Mouse (Mus musculus): ENCODE data around the gene Gfer.
"Not testable (repeated sequence)": the region's sequence is repeated elsewhere in the genome, so short reads cannot be mapped to it uniquely, and the experiment has no call there.

Gfer gene

DNA sequence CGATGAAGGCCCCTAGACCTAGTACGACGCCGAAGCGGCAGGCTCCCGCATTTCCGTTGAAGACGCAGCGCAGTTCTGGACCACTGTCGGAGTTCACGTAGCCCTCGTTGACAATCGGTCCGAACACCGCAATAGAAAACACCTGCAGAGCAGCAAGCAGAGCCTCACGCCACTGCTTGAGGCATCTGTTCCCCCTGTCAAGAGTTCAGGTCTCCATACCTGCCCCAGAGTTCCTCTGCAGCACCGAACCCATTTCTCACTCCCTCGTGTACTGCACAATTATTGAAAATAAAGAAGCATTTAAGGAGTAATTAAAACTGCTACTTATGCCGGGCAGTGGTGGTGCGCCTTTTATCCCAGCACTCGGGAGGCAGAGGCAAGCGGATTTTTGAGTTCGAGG lies 8.4 kb downstream of the Gfer start:
- no peak for DNase-seq (ENCODE audit: low spot score in 2 of 2)

DNA sequence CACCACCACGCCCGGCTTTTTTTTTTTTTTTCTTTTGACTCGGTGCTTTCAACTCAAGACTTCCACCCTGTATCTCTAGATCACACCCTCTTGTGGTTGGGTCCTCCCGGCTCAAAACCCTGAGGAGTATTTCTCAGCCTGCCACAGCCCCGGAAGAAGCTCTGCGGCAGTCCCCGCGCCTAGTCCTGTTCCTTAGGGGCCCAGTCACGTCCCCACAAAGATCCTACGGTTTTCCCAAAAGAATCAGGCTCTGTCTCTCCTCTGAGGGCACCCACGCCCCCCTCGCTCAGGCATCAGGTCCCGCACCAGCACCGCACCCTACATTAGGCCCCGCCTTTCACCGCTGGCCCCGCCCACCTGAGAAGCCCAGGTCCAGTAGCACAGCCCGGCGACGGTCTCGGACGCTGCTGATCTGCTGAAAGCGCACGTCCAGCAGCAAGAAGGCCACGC lies 8.8 kb downstream of the Gfer start:
- DNase-seq (ENCODE audit: low spot score in 2 of 2): no peak

DNA sequence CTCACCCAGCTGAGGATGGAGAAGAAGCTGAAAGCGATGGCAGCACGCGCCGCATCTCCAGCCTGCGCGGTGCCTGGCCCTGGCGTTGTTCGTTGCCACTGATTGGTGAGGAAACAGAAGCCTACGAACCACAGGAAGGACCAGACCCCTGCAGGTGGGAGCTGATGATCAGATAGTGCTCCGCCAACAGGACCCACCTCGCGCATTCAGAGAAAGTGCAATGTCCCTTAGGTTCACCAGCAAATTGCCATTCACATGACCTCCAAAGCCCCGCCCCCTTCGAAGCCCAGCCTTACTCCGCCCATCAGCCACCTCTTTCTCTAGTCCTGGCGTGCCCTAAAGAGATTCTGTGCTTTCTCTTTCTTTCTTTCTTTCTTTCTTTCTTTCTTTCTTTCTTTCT lies 9.4 kb downstream of the Gfer start:
- DNase-seq (ENCODE audit: low spot score in 2 of 2): no peak

DNA sequence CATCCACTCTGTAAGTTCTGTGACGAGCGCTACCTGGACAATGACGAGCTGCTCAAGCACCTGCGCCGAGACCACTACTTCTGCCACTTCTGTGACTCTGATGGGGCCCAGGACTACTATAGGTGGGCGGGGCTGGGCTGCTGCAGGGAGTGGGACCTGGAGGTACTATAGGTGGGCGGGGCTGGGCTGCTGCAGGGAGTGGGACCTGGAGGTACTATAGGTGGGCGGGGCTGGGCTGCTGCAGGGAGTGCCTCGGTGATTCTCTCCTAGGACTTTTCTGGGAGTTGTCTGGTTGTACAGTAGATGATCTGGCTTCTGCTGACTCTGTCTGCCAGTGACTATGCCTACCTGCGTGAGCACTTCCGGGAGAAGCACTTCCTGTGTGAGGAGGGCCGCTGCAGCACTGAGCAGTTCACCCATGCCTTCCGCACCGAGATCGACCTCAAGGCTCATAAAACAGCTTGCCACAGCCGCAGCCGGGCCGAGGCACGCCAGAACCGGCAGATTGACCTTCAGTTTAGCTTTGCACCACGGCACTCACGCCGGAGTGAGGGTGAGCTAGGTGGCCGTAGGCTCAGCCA lies 18.4 kb downstream of the Gfer start:
- no peak for DNase-seq (ENCODE audit: low spot score in 2 of 2)

DNA sequence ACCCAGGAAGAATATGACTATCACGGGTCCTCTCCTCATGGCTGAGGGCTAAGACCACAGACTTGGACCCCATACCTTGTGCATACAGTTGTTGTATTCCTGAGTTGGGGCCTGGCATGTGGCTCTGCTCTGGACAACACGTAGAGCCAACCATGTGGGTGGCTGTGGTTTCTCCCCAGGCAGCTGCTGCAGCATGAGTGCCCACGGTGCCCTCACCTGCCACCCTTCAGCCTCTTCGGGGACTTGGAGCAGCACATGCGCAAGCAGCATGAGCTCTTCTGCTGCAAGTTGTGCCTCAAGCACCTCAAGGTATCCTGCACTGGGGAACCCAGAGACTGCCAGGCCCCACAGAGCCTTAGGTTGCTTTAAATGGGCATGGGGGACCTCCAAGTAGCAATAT lies 19.1 kb downstream of the Gfer start:
- no peak for DNase-seq (ENCODE audit: low spot score in 2 of 2)

DNA sequence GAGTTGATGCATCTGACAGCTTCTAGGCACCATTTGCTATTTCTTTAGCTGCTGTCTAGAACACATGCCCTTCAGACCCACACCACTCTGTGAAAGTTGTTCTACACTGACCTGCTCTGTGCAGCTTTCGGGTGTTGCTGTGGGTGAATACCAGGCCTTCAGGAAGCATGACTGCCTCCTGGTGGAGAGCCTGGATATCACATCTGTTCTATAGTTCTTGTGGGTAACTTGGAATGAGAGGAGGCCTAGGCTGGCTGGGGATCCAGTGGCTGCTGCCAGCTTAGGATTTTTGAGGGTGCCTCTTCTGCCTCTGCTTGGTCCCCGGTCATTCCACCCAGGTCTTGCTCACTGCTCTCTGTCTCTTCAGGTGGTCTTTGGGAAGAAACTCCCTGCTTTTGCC lies 19.8 kb downstream of the Gfer start:
- DNase-seq (ENCODE audit: low spot score in 2 of 2): peak in 1 of 2 experiments; percentile 61

DNA sequence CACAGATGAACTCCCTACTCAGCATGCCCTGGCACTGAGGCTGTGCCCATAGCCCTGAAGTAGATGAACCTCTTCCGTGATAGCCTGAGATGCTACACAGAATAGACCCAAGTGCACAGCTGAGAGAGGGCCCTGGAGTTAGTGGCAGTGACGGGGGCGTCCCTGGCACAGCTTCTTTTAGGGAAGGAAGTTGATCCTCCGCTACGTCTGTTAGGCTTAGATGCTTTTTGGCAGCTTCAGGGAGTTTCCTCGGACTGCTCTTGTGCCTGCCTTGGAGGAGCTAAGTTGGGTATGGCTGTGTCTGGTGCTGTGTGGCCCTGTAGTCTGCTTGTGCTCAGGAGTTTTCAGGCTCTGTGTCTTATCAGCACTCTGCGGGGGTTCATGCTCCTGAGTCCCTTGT lies 21.7 kb downstream of the Gfer start:
- DNase-seq (ENCODE audit: low spot score in 2 of 2): no peak

DNA sequence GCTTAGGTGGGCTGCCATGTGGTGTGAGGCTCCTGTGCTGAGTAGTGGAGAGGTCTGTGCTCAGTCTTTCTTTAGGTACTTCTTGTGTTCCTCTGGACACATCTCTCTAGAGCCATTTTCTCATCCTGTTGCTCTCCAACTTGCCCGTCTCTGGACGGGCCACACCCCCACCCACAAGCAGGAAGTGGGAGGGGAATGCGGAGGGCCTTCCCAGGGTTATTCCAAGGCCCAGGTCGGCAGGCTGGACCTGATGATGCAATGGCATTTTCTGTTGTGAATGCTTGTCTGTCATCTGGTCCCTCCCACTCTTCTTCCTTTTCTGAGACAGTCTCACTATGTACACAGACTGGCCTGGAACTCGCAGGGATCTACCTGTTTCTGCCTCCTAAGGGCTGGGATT lies 23.8 kb downstream of the Gfer start:
- DNase-seq (ENCODE audit: low spot score in 2 of 2): no peak

DNA sequence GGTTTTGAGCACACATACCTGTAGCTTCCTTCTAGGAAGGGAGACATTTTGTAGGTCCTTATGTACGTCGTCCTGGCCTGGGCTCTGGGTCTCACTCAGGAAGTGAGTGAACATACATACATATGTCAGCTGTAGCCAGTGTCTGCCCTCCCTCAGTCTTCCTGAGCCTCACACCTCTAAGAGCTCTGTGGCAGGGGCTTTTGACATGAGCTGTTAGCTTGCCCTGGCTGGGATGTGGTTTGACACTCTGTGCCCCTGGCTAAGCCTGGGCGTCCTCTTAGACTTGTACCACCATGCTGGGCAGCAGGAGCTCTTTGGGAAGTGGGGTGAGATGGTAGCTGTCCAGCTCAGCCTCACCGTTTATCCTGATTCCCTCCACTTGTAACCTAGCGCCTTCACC lies 24.6 kb downstream of the Gfer start:
- no peak for DNase-seq (ENCODE audit: low spot score in 2 of 2)

DNA sequence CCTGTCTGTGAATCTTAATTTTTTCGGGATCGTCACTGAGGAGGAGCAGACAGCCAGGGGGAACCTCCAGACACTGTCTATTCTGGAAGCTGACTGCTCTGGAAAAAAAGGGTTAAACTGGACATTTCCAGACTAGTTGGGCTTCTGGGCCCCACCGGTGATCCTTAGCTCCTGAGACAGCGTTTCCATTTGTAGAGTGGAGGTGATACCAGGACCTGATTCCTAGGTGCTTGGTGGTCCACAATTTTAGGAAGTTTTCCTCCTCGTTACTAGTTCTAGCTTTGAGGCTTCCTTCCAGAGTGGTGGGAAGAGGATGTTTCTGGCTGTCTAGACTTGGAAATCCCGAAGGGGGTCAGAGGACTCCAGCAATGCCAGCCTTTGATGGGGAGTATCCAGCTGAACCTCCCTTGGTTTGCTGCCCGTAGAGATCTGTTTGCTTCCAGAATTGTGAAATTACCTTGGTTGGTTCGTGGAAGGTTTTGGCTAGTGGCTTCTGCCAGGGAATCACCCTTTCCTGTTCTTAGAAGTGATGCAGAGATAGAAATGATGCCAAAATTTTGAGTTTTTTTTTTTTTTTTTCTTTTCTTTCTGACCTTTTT lies 25.6 kb downstream of the Gfer start:
- DNase-seq (ENCODE audit: low spot score in 2 of 2): no peak

DNA sequence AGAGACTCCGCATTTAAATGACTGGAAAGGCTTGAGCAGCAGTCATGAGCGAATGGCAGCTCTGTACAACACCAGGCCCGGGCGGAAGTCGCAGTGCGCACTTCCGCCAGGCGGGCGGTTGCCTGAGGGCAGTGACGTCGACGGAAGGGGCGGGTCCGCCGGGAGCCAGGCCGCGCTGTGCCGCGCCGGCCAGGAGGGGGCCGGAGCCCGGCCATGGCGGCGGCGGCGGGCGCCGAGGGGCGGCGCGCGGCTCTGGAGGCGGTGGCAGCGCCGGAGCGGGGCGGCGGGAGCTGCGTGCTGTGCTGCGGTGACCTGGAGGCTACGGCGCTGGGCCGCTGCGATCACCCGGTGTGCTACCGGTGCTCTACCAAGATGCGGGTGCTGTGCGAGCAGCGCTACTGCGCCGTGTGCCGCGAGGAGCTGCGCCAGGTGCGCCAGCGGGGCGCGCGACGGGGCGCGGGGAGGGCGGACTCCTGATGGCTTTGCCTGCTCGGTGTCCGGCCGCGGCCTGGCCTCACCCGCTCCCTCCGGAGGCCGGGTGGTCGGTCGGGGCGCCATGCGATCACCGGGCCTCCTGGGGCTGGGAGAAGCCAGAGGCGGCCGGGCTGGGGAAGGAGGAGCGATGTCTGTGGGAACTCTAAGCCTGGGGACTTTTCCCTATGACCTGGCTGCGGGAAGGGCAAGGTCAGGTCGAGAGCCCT lies 26.3 kb downstream of the Gfer start, which contains the start of gene Zfp598:
Zfp598 (plus strand) TSS at position 143 of the 701 bp plus-strand sequence.
- peak; percentile 88 to 94 for DNase-seq (ENCODE audit: low spot score in 2 of 2)

DNA sequence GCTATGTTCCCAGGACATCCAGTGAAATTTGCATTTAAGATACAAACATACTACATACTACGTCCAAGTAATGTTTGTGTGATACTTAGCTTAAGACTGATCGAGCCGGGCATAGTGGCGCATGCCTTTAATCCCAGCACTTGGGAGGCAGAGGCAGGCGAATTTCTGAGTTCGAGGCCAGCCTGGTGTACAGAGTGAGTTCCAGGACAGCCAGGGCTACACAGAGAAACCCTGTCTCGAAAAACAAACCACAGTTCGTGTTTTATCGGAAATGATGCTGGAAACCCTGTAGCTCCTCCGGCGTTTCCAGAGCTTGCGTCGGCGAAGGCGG lies 26.8 kb downstream of the Gfer start:
- not testable (repeated sequence) for DNase-seq (ENCODE audit: low spot score in 2 of 2)

DNA sequence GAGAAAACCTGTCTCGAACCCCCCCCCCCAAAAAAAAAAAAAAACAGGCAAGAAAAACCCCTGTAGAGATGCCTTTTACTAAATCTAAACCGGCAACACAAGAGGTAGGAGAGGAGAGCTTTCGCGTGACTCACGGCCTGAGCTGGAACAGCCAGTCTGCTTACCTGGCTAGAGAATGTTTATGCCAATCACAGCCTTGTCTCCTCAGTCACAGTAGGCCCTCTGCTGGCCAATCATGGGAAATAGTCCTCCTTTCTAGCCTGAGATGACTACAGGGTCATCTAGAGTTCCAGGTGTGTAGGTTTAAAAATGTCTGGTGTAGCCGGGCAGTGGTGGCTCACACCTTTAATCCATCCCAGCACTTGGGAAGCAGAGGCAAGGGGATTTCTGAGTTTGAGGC lies 28.5 kb downstream of the Gfer start:
- DNase-seq (ENCODE audit: low spot score in 2 of 2): no peak

DNA sequence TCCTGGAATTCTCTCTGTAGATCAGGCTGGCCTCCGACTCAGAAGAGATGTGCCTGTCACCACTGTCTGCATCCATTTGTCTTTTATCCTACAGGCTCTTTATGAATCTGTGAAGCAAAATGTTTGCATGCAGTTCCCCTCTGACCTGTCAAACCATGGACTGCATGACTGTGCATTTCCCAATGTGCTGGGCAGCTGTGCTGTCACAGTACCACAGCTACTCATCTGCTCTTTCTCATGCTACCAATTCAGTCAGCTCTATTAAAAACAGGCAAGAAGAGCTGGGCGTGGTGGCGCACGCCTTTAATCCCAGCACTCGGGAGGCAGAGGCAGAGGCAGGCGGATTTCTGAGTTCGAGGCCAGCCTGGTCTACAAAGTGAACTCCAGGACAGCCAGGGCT lies 28.9 kb downstream of the Gfer start:
- DNase-seq (ENCODE audit: low spot score in 2 of 2): not testable (repeated sequence)

DNA sequence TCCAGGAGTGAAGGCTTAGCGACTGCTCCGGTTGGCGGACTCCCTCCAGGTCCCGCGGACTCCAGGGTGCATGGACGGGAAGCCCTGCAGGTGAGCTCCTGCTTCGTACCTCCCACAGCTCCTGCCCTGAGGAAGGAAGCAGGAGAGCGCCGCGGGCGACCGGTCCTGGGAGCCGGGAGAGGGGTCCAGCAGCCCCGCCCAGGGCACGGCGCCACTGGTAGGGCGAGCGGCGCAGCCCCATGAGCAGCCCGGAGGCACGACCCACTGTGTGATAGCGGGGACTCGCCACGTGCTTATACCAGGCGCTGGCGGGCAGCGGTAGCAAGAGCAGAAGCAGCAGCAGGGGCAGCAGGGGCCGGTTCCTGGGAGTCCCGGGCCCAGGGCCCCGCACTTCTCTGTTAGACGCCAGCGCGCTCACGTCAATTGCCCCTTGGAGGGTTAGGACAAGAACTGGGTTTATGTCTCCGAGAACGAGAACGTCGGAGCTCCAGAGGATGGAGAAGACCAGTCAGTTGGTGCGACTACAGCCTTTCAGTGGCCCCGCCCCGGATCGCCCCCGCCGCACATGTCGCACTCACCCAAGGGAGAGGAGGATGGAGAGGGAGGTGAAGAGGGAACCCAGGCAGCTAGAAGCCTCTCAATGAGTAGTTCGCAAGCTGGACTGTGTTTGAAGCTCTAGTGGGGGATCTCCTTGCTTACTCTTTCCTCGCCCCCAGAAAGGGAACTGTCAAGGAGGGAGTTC lies 37.8 kb downstream of the Gfer start, which contains the start of gene Npw:
Npw (minus strand) TSS at position 441 of the 742 bp plus-strand sequence.
- DNase-seq (ENCODE audit: low spot score in 2 of 2): no peak

DNA sequence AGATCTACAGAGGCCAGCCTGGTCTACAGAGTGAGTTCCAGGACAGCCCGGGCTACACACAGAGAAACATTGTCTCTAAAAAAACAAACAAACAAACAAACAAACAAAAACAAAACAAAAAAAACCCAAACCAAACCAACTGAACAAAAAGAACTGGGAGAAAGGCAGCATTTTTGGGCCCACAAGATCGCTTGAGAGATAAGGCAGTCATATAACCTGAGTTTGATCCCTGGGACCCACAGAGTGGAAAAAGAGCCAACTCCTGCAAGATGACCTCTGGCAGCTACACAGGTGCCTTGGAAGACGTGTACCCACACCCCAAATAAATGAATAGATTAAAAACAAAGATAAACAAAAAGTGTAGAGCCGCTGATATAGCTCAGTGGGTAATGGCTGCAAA lies 41.0 kb downstream of the Gfer start:
- no peak for DNase-seq (ENCODE audit: low spot score in 2 of 2)

DNA sequence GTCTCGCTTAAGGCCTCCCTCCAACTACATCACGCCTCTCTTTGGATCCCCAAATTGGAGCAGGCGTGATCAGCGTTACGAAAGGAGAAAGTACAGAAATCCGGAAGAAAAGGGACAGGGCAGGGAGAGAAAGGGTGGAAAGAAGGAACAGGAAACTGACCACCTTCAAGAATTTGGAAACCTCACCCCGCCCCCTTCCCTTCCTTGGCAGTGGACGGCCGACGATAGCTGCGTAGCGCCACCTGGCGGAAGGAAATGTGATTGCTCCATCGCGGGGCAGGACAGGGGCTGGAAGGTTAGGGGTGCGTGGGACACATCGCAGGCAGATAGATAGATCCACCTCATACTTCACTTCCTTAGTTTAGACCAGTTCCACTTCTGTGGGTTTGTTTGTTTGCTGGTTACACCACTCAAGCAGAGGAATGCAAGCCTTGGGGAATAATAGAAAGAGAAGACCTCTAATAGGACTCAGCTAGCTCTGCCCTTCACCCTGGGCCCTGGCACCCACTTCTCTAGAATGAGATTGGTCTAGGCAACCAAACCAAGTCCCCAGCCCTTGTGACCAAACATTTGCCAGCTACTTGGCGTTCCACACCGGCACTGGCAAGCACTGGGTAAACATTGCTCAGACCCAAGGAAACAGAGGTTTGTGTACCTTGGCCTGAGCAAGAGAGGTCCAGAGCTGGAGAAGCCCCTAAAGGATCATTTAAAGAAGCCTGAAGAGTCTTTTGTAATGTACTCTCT lies 41.8 kb downstream of the Gfer start:
- peak in 1 of 2 experiments; percentile 56 for DNase-seq (ENCODE audit: low spot score in 2 of 2)

DNA sequence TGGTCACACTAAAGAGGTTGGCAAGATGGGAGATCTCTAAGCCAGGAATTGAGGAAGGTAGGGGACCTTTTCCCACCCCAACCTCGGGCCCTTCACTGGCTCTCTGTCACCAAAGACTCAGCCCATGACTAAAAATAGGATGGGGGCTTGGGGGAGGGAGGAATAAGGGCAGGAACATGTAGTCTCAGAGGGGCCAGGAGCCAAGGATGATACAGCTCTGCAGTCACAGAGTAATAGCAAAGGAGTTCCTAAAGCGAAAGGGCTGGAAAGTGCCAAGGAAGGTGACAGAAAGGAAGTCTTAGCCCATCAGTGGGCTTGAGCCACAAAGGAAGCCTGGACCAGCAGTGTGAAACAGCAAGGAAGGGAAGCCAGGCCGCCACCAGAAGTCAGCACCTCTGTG lies 44.1 kb downstream of the Gfer start:
- DNase-seq (ENCODE audit: low spot score in 2 of 2): no peak

DNA sequence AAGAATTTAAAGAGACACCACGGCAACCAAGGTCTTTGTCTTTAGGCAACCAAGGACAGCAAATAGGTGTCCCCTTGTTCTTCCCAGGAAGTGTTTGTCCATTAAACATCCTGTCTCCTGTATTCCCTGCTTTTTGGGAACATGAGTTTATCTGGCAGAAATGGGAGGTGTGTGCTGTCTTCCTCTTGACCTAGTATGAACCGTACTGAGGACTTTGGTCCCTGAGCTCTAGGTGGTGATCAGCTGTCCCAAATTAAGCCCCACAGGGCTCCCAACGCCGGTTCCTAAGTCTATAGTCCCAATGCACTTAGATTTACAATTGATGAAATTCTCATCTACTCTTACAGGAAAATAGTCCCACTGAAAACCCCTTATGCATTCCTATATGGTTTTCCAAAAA lies 45.2 kb downstream of the Gfer start:
- no peak for DNase-seq (ENCODE audit: low spot score in 2 of 2)

DNA sequence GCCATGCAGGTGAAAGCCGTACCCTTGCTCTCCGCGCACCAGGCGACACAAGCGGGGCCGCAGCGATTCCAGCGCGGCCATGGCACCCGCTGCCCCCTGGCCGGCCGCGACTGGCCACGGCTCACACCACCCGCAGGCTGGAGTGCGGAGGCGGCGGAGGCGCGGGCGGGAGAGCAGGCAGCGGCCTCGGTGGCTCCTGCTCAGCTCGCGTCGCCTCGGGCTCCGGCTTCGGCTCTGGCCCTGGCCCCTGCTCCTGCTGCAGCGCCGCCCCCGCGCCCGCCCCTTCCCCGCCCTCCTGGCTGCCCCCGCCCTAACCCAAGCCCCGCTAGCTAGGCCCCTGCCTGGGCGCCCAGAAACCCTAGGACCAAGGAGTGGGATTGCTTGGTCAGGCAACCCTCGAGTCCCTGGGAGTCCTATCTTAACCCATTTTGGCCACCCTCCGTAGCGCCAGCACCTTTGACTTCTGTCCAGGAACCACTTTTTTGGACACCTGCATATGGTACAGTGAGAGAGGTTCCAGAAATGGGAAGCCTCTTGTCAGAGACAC lies 45.8 kb downstream of the Gfer start, which contains the start of gene Slc9a3r2:
Slc9a3r2 (minus strand) TSS at position 258 of the 547 bp plus-strand sequence.
- DNase-seq (ENCODE audit: low spot score in 2 of 2): no peak

DNA sequence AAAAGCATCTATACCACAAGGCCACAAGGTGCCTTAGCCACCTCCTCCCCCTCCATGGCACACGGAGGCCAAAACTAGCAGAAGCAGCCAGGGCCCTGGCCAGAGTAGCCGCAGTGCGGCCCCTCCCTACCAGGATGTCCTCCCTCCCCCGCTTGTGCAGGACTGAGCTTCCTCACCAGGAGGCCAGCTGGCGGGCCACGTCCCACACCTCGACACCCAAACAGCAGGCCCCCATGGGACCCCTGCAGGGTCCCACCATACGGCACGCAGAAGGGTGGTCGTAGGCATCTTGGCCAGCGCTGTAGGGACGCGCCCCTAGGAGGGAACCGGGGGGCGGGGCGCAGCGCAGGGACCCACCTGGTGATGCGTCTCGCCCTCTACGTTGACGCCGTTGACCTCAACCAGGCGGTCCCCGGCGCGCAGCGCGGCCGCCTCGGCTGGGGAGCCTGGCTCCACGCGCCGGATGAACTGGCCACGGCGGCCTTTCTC lies 46.3 kb downstream of the Gfer start:
- DNase-seq (ENCODE audit: low spot score in 2 of 2): no peak

Measured in frontal cortex, postnatal 10 days (tissue).